Mouse (Mus musculus) intestine, embryonic 15.5 days (tissue): ENCODE data around the gene Lrch4. TPM values are rescaled to one million over a fixed set of nuclear protein-coding genes. Genes with fewer than 3 reads are reported as not detected.
A peak's percentile ranks its signal among the peaks of the same experiment; 100 is the strongest.

ENCODE experiments used
- ATAC-seq: fragments of 200-750 bp; cut with Nextera tagmentation; 2 replicates; pipeline ENCODE4 v1.8.0; 2017; ENCODE audit warnings: moderate TSS enrichment, moderate library complexity
- H3K27ac ChIP-seq: fragments of 300-500 bp; sonication (generic); 2 replicates; pipeline ENCODE4 v1.5.1; 2015; ENCODE audit warnings: mild to moderate bottlenecking, inconsistent platforms
- H3K27me3 ChIP-seq: fragments of 300-500 bp; sonication (generic); replicated peaks from 2 replicates; pipeline ENCODE4 v1.6.1; 2015; ENCODE audit warnings: inconsistent platforms
- H3K36me3 ChIP-seq: fragments of 300-500 bp; sonication (generic); 2 replicates; pipeline ENCODE4 v1.6.1; 2015; ENCODE audit warnings: inconsistent platforms
- H3K4me1 ChIP-seq: fragments of 300-500 bp; sonication (generic); replicated peaks from 2 replicates; pipeline ENCODE4 v1.6.1; 2015; ENCODE audit warnings: inconsistent platforms
- H3K4me2 ChIP-seq: fragments of 300-500 bp; sonication (generic); replicated peaks from 2 replicates; pipeline ENCODE4 v1.6.1; 2015; ENCODE audit warnings: mild to moderate bottlenecking, inconsistent platforms
- H3K4me3 ChIP-seq: fragments of 300-500 bp; sonication (generic); replicated peaks from 2 replicates; pipeline ENCODE4 v1.5.1; 2015; ENCODE audit warnings: inconsistent platforms
- H3K9ac ChIP-seq: fragments of 300-500 bp; sonication (generic); 2 replicates; pipeline ENCODE4 v1.6.1; 2015; ENCODE audit warnings: inconsistent platforms
- H3K9me3 ChIP-seq: fragments of 300-500 bp; sonication (generic); 2 replicates; pipeline ENCODE4 v1.6.1; 2016; ENCODE audit warnings: inconsistent platforms
- WGBS: fragments of 180-500 bp; shearing (Covaris S2); methylation state at CpG from one replicate; pipeline ENCODE4 v1.1.7; 2015; 5-methylcytosine and 5-hydroxymethylcytosine counted together
- polyA plus RNA-seq: library from polyadenylated mRNA; unstranded; fragments of >200 nt; fragmentation: Nextera tagmentation; extraction: Ambion mirVana; gene quantifications from 2 replicates; pipeline ENCODE4 v1.2.1, GENCODE M21; 2015

Lrch4 gene
- polyA plus RNA-seq, 1 experiment from 2014 or later = 36.3 TPM

- no peak for ATAC-seq
These were observed 15.6 kb downstream of the Lrch4 start for GRCm38 (mm10) chr5:137644484-137644883.

GRCm38 (mm10) chr5:137645091-137645651, 16.2 kb downstream of the Lrch4 start:
- Histone ChIP-seq H3K27ac (no peak overlapping the region), H3K4me2 (peak overlapping the region; percentile 65), H3K27me3 (peaks cover 22% of the 10 kb centered on the region), H3K9me3 (no peaks in the 10 kb centered on the region), H3K4me1 (peaks cover 40% of the 10 kb centered on the region), H3K4me3 (peak overlapping the region; percentile 33), H3K9ac (no peak overlapping the region; the same call in 1 of the 2 replicates), H3K36me3 (peaks cover 18% of the 10 kb centered on the region; the same call in 1 of the 2 replicates)
- 6% methylated on average over 44 of the region's 44 CpGs for WGBS
- 0 out of 2 replicates have a peak, but pooled peaks have one; percentile 23 for ATAC-seq

More at GRCm38 (mm10) chr5:137644484-137644883, 15.6 kb downstream of the Lrch4 start:
- Histone ChIP-seq H3K4me2 (no peak overlapping the region), H3K4me3 (no peak overlapping the region), H3K9me3 (no peaks in the 10 kb centered on the region), H3K27me3 (peaks cover 22% of the 10 kb centered on the region), H3K9ac (no peak overlapping the region), H3K4me1 (peaks cover 33% of the 10 kb centered on the region; the same call in 1 of the 2 replicates), H3K36me3 (peaks cover 25% of the 10 kb centered on the region), H3K27ac (no peak overlapping the region)
- 50% methylated on average over 19 of the region's 19 CpGs for WGBS

- Histone ChIP-seq H3K9ac (no peak within 1 kb of the TSS; the same call in 1 of the 2 replicates), H3K27me3 (peaks cover 22% of the 10 kb centered on the region), H3K4me1 (peaks cover 39% of the 10 kb centered on the region), H3K4me3 (peak within 1 kb of the TSS; percentile 33), H3K36me3 (peaks cover 13% of the 10 kb centered on the region; the same call in 1 of the 2 replicates), H3K9me3 (no peaks in the 10 kb centered on the region), H3K27ac (no peak within 1 kb of the TSS), H3K4me2 (peak within 1 kb of the TSS; percentile 65)
- WGBS = 30% methylated on average over 11 of the region's 11 CpGs
- no peak for ATAC-seq
These were observed 16.8 kb downstream of the Lrch4 start, which contains the start of gene Irs3 for GRCm38 (mm10) chr5:137645652-137646091. Gene Irs3 (minus strand): TSS chr5:137645714.

- no peak overlapping the region for H3K4me2 ChIP-seq
- no peak for ATAC-seq
- H3K9ac ChIP-seq = no peak overlapping the region
- H3K4me3 ChIP-seq = no peak overlapping the region
- H3K36me3 ChIP-seq = peaks cover 8% of the 10 kb centered on the region; the same call in 1 of the 2 replicates
- no peaks in the 10 kb centered on the region for H3K9me3 ChIP-seq
- WGBS = 38% methylated on average over 9 of the region's 9 CpGs
- H3K27me3 ChIP-seq = peaks cover 22% of the 10 kb centered on the region
- peaks cover 43% of the 10 kb centered on the region for H3K4me1 ChIP-seq
- no peak overlapping the region for H3K27ac ChIP-seq
These were observed 19.1 kb downstream of the Lrch4 start for GRCm38 (mm10) chr5:137647827-137648601.

- H3K27me3 ChIP-seq = peaks cover 15% of the 10 kb centered on the region
- H3K4me1 ChIP-seq = peaks cover 43% of the 10 kb centered on the region
- H3K9me3 ChIP-seq = no peaks in the 10 kb centered on the region
- no peak overlapping the region for H3K9ac ChIP-seq
- no peak overlapping the region for H3K4me3 ChIP-seq
- 36% methylated on average over 4 of the region's 4 CpGs for WGBS
- H3K27ac ChIP-seq = peak overlapping the region; percentile 6; the same call in 1 of the 2 replicates
- H3K4me2 ChIP-seq = no peak overlapping the region
- no peak for ATAC-seq
- H3K36me3 ChIP-seq = peaks cover 10% of the 10 kb centered on the region; the same call in 1 of the 2 replicates
These were observed 20.3 kb downstream of the Lrch4 start for GRCm38 (mm10) chr5:137649251-137649650.

GRCm38 (mm10) chr5:137649669-137650571, 21.0 kb downstream of the Lrch4 start:
- no peak overlapping the region for H3K4me3 ChIP-seq
- peaks cover 10% of the 10 kb centered on the region for H3K27me3 ChIP-seq
- no peaks in the 10 kb centered on the region for H3K9me3 ChIP-seq
- peak overlapping the region; percentile 38 for H3K4me2 ChIP-seq
- peak overlapping the region; percentile 20; the same call in 1 of the 2 replicates for H3K27ac ChIP-seq
- peaks cover 42% of the 10 kb centered on the region for H3K4me1 ChIP-seq
- 0 out of 2 replicates have a peak overlapping the region, but pooled peaks have one; percentile 15 for H3K9ac ChIP-seq
- 10% methylated on average over 18 of the region's 18 CpGs for WGBS
- peak; percentile 56 for ATAC-seq
- peaks cover 10% of the 10 kb centered on the region; the same call in 1 of the 2 replicates for H3K36me3 ChIP-seq

- Histone ChIP-seq H3K27me3 (no peaks in the 10 kb centered on the region), H3K27ac (no peak overlapping the region), H3K4me1 (peaks cover 33% of the 10 kb centered on the region), H3K36me3 (peaks cover 14% of the 10 kb centered on the region; the same call in 1 of the 2 replicates), H3K9ac (no peak overlapping the region), H3K4me2 (no peak overlapping the region), H3K9me3 (no peaks in the 10 kb centered on the region), H3K4me3 (no peak overlapping the region)
- WGBS = 27% methylated on average over 3 of the region's 3 CpGs
- peak; percentile 55 for ATAC-seq
These were observed 23.6 kb downstream of the Lrch4 start for GRCm38 (mm10) chr5:137652474-137652873.

- WGBS = 91% methylated on average over 10 of the region's 10 CpGs
- no peak overlapping the region for H3K4me2 ChIP-seq
- ATAC-seq = no peak
These were observed 24.4 kb downstream of the Lrch4 start for GRCm38 (mm10) chr5:137653366-137653765.

GRCm38 (mm10) chr5:137654746-137655145, 25.8 kb downstream of the Lrch4 start:
- Histone ChIP-seq H3K27ac (no peak overlapping the region), H3K4me1 (peaks cover 13% of the 10 kb centered on the region), H3K9ac (no peak overlapping the region), H3K9me3 (no peaks in the 10 kb centered on the region), H3K4me2 (no peak overlapping the region), H3K36me3 (peaks cover 14% of the 10 kb centered on the region; the same call in 1 of the 2 replicates), H3K4me3 (no peak overlapping the region), H3K27me3 (no peaks in the 10 kb centered on the region)
- 73% methylated on average over 7 of the region's 7 CpGs for WGBS
- ATAC-seq = no peak

More at GRCm38 (mm10) chr5:137653366-137653765, 24.4 kb downstream of the Lrch4 start:
- Histone ChIP-seq H3K9ac (no peak overlapping the region), H3K27ac (no peak overlapping the region), H3K27me3 (no peaks in the 10 kb centered on the region), H3K9me3 (no peaks in the 10 kb centered on the region), H3K4me1 (peaks cover 25% of the 10 kb centered on the region), H3K36me3 (peaks cover 14% of the 10 kb centered on the region; the same call in 1 of the 2 replicates), H3K4me3 (no peak overlapping the region)

GRCm38 (mm10) chr5:137656977-137657376, 28.1 kb downstream of the Lrch4 start:
- ATAC-seq = peak; percentile 63
- H3K4me3 ChIP-seq = no peak overlapping the region
- H3K36me3 ChIP-seq = peaks cover 12% of the 10 kb centered on the region; the same call in 1 of the 2 replicates
- no peaks in the 10 kb centered on the region for H3K4me1 ChIP-seq
- no peaks in the 10 kb centered on the region for H3K9me3 ChIP-seq
- H3K27me3 ChIP-seq = no peaks in the 10 kb centered on the region
- H3K4me2 ChIP-seq = no peak overlapping the region
- no peak overlapping the region for H3K9ac ChIP-seq
- WGBS = 22% methylated on average over 6 of the region's 6 CpGs
- H3K27ac ChIP-seq = no peak overlapping the region

- H3K4me2 ChIP-seq = no peak overlapping the region
- peaks cover 10% of the 10 kb centered on the region for H3K4me1 ChIP-seq
- H3K9me3 ChIP-seq = no peaks in the 10 kb centered on the region
- H3K4me3 ChIP-seq = no peak overlapping the region
- no peak overlapping the region for H3K9ac ChIP-seq
- H3K27ac ChIP-seq = no peak overlapping the region
- ATAC-seq = no peak
- 81% methylated on average over 6 of the region's 6 CpGs for WGBS
- peaks cover 10% of the 10 kb centered on the region; the same call in 1 of the 2 replicates for H3K36me3 ChIP-seq
- H3K27me3 ChIP-seq = no peaks in the 10 kb centered on the region
These were observed 31.3 kb downstream of the Lrch4 start for GRCm38 (mm10) chr5:137660064-137660688.
